Mouse (Mus musculus): ENCODE data around the gene C2cd2.

DNA sequence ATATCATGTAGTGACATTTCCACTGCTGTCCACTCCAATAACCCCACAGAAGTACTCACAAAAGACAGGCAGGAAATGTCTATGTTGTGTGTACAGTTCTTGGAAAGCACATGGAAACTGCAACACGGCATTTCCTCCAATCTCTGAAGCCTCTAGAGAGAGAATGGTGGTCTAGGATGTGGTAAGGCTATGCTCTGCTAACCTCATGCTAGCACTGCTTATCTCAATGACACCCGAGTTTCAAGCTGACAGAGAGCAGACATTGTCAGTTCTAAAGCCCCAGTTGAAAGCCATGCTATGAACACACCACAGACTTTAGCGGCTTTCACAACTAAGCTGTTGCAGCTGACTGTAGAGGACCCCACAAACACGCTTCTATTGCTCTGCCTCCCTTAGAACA is 13.6 kb downstream of the C2cd2 start:
- no peak for TF ChIP-seq POLR2A (IDR thresholded peaks at IDR 0.05; ENCODE audit: insufficient read depth, low read depth, low read length)
- no peak for TF ChIP-seq CTCF (IDR thresholded peaks at IDR 0.05; ENCODE audit: insufficient read depth, low read depth, low read length)

All from olfactory bulb, adult 2 months (tissue).